Mouse (Mus musculus): ENCODE data around the gene Flrt1. TPM values are rescaled to one million over a fixed set of nuclear protein-coding genes. Genes with fewer than 3 reads are reported as not detected.

Gene Flrt1
- polyA plus RNA-seq, 1 experiment from 2014 or later, result 0.60 TPM

DNA sequence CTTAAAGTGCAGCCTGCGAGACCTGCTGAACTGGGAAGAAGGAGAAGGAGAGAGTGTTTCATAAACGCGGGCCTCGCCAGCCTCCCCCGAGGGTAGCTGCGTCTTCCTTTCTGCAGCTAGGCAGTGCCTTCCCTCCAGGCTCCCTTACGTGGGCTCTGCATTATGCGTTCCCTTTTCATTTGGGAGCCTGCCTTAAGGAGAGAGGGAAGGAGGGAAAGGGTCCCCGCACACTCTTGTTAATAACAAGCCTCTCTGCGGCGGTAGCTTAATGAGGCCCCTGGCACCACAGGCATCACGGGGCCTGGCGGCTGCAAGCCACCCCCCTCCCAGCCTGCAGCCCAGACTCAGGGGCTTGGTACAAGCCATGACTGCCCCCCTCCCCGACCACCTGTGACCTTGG, 8.0 kb upstream of the Flrt1 start:
- Histone ChIP-seq H3K27me3 (replicated peaks; ENCODE audit: control insufficient read depth, insufficient read depth, low read length) (no peaks in the 10 kb centered on the region; the same call in 1 of the 2 replicates), H3K4me2 (no peak overlapping the region), H3K9me3 (ENCODE audit: control insufficient read depth, low read length) (no peaks in the 10 kb centered on the region), H3K4me3 (ENCODE audit: low read depth, low read length) (no peak overlapping the region), H3K36me3 (ENCODE audit: control insufficient read depth, insufficient read depth, low read length) (no peaks in the 10 kb centered on the region), H3K27ac (ENCODE audit: low read depth, low read length) (no peak overlapping the region), H3K4me1 (replicated peaks; ENCODE audit: control insufficient read depth, insufficient read depth, low read length) (peaks cover 48% of the 10 kb centered on the region), H3K9ac (ENCODE audit: low read depth, low read length) (peak overlapping the region; percentile 35)
- 55% methylated on average over 14 of the region's 14 CpGs for WGBS
- ATAC-seq (replicated peaks; ENCODE audit: low FRiP score), result no peak
- DNase-seq (ENCODE audit: low spot score), result no peak

- Histone ChIP-seq H3K36me3 (ENCODE audit: control insufficient read depth, insufficient read depth, low read length) (no peaks in the 10 kb centered on the region), H3K9ac (ENCODE audit: low read depth, low read length) (no peak overlapping the region), H3K27me3 (replicated peaks; ENCODE audit: control insufficient read depth, insufficient read depth, low read length) (no peaks in the 10 kb centered on the region; the same call in 1 of the 2 replicates), H3K9me3 (ENCODE audit: control insufficient read depth, low read length) (no peaks in the 10 kb centered on the region), H3K27ac (ENCODE audit: low read depth, low read length) (no peak overlapping the region), H3K4me3 (ENCODE audit: low read depth, low read length) (no peak overlapping the region), H3K4me1 (replicated peaks; ENCODE audit: control insufficient read depth, insufficient read depth, low read length) (peaks cover 39% of the 10 kb centered on the region), H3K4me2 (no peak overlapping the region)
- 62% methylated on average over 3 of the region's 3 CpGs for WGBS
- ATAC-seq (replicated peaks; ENCODE audit: low FRiP score) (no peak), DNase-seq (ENCODE audit: low spot score) (no peak)
Observed at GRCm38 (mm10) chr19:7112628-7113027, 7.1 kb upstream of the Flrt1 start.

- WGBS, result 86% methylated on average over 4 of the region's 4 CpGs
- ATAC-seq (replicated peaks; ENCODE audit: low FRiP score) (no peak), DNase-seq (ENCODE audit: low spot score) (no peak)
- no peak overlapping the region for H3K9ac ChIP-seq (ENCODE audit: low read depth, low read length)
- H3K4me2 ChIP-seq, result no peak overlapping the region
- no peaks in the 10 kb centered on the region for H3K36me3 ChIP-seq (ENCODE audit: control insufficient read depth, insufficient read depth, low read length)
- H3K27ac ChIP-seq (ENCODE audit: low read depth, low read length), result no peak overlapping the region
- H3K9me3 ChIP-seq (ENCODE audit: control insufficient read depth, low read length), result no peaks in the 10 kb centered on the region
- no peaks in the 10 kb centered on the region; the same call in 1 of the 2 replicates for H3K27me3 ChIP-seq (replicated peaks; ENCODE audit: control insufficient read depth, insufficient read depth, low read length)
- peaks cover 29% of the 10 kb centered on the region for H3K4me1 ChIP-seq (replicated peaks; ENCODE audit: control insufficient read depth, insufficient read depth, low read length)
- H3K4me3 ChIP-seq (ENCODE audit: low read depth, low read length), result no peak overlapping the region
Observed at GRCm38 (mm10) chr19:7111710-7112109, 6.2 kb upstream of the Flrt1 start.

DNA sequence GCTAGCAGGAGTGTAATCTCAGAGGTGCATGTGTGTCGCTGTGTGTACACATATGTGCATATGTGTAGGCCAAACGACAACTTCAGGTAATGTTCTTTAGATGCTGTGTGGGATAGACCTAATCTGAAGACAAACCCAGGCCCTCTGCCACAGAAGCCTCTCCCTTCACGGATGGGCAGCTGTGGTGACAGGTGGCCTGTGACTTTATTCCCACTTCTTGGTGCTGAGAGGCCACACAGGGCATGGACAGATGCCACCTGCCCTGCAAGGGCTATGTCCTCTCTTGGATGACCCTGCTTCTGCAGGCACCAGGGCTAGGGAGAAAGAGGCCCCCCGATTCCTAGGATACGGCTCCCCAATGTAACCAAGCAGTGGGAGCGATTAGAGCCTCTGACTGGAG, 5.8 kb upstream of the Flrt1 start:
- H3K9ac ChIP-seq (ENCODE audit: low read depth, low read length), result no peak overlapping the region
- ATAC-seq (replicated peaks; ENCODE audit: low FRiP score), result no peak
- no peaks in the 10 kb centered on the region for H3K36me3 ChIP-seq (ENCODE audit: control insufficient read depth, insufficient read depth, low read length)
- H3K4me3 ChIP-seq (ENCODE audit: low read depth, low read length), result no peak overlapping the region
- 91% methylated on average over 6 of the region's 6 CpGs for WGBS
- no peak for DNase-seq (ENCODE audit: low spot score)
- H3K4me2 ChIP-seq, result no peak overlapping the region
- peaks cover 25% of the 10 kb centered on the region for H3K4me1 ChIP-seq (replicated peaks; ENCODE audit: control insufficient read depth, insufficient read depth, low read length)
- H3K9me3 ChIP-seq (ENCODE audit: control insufficient read depth, low read length), result no peaks in the 10 kb centered on the region
- no peaks in the 10 kb centered on the region; the same call in 1 of the 2 replicates for H3K27me3 ChIP-seq (replicated peaks; ENCODE audit: control insufficient read depth, insufficient read depth, low read length)
- no peak overlapping the region for H3K27ac ChIP-seq (ENCODE audit: low read depth, low read length)

GRCm38 (mm10) chr19:7110875-7111274, 5.3 kb upstream of the Flrt1 start:
- WGBS, result 65% methylated on average over 6 of the region's 6 CpGs
- H3K4me3 ChIP-seq (ENCODE audit: low read depth, low read length), result no peak overlapping the region
- H3K27me3 ChIP-seq (replicated peaks; ENCODE audit: control insufficient read depth, insufficient read depth, low read length), result no peaks in the 10 kb centered on the region; the same call in 1 of the 2 replicates
- no peaks in the 10 kb centered on the region for H3K36me3 ChIP-seq (ENCODE audit: control insufficient read depth, insufficient read depth, low read length)
- ATAC-seq (replicated peaks; ENCODE audit: low FRiP score) (no peak), DNase-seq (ENCODE audit: low spot score) (no peak)
- no peak overlapping the region for H3K27ac ChIP-seq (ENCODE audit: low read depth, low read length)
- no peak overlapping the region for H3K9ac ChIP-seq (ENCODE audit: low read depth, low read length)
- peaks cover 21% of the 10 kb centered on the region for H3K4me1 ChIP-seq (replicated peaks; ENCODE audit: control insufficient read depth, insufficient read depth, low read length)
- no peak overlapping the region for H3K4me2 ChIP-seq
- no peaks in the 10 kb centered on the region for H3K9me3 ChIP-seq (ENCODE audit: control insufficient read depth, low read length)

GRCm38 (mm10) chr19:7110097-7110496, 4.6 kb upstream of the Flrt1 start:
- Histone ChIP-seq H3K36me3 (ENCODE audit: control insufficient read depth, insufficient read depth, low read length) (no peaks in the 10 kb centered on the region), H3K27ac (ENCODE audit: low read depth, low read length) (no peak overlapping the region), H3K9me3 (ENCODE audit: control insufficient read depth, low read length) (no peaks in the 10 kb centered on the region), H3K4me2 (no peak overlapping the region), H3K27me3 (replicated peaks; ENCODE audit: control insufficient read depth, insufficient read depth, low read length) (no peaks in the 10 kb centered on the region; the same call in 1 of the 2 replicates), H3K9ac (ENCODE audit: low read depth, low read length) (no peak overlapping the region), H3K4me1 (replicated peaks; ENCODE audit: control insufficient read depth, insufficient read depth, low read length) (peaks cover 17% of the 10 kb centered on the region), H3K4me3 (ENCODE audit: low read depth, low read length) (no peak overlapping the region)
- ATAC-seq (replicated peaks; ENCODE audit: low FRiP score), result no peak
- DNase-seq (ENCODE audit: low spot score), result no peak
- 25% methylated on average over 5 of the region's 5 CpGs for WGBS

DNA sequence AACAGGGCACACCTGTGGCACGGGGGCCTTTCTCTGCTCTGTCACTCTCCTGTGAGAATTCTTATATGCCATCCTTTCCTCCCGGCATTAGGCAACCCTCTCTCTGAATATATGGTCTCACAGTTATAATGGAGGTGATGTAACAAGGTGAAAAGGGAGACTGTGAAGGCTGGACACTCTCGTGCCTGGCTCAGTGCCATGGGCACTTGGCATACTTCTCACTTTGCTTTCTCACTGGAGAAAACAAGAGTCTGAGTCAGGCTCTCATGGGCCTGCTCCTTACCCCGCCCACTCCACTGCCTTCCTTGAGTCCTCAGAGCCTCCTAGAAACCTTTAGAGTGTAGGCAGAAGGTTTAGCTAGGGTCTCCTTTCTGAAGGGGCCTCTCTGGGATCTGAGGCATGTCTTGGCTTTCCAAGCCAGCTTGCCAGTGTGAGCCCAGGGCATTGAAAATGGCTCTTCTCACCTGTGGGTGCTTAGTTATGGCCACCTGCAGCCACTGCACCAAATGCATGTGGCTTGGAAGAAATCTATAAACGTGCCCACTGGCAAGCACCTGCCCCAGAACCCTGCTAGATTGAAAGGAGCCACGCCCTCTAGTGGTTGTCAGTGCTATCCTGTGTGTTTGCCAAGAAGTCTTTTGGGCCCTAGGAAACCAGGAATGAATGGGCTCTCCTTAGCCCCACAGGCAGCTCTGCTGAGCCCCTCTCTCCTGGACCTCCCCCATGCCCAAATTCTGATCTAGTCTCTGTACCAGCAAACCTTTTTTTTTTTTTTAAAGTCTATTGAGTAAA, 2.8 kb upstream of the Flrt1 start:
- Histone ChIP-seq H3K9ac (ENCODE audit: low read depth, low read length) (no peak overlapping the region), H3K36me3 (ENCODE audit: control insufficient read depth, insufficient read depth, low read length) (no peaks in the 10 kb centered on the region), H3K9me3 (ENCODE audit: control insufficient read depth, low read length) (no peaks in the 10 kb centered on the region), H3K4me2 (no peak overlapping the region), H3K27ac (ENCODE audit: low read depth, low read length) (no peak overlapping the region), H3K27me3 (replicated peaks; ENCODE audit: control insufficient read depth, insufficient read depth, low read length) (no peaks in the 10 kb centered on the region; the same call in 1 of the 2 replicates), H3K4me1 (replicated peaks; ENCODE audit: control insufficient read depth, insufficient read depth, low read length) (peaks cover 21% of the 10 kb centered on the region), H3K4me3 (ENCODE audit: low read depth, low read length) (no peak overlapping the region)
- ATAC-seq (replicated peaks; ENCODE audit: low FRiP score), result no peak
- no peak for DNase-seq (ENCODE audit: low spot score)
- WGBS, result 55% methylated on average over 6 of the region's 6 CpGs

DNA sequence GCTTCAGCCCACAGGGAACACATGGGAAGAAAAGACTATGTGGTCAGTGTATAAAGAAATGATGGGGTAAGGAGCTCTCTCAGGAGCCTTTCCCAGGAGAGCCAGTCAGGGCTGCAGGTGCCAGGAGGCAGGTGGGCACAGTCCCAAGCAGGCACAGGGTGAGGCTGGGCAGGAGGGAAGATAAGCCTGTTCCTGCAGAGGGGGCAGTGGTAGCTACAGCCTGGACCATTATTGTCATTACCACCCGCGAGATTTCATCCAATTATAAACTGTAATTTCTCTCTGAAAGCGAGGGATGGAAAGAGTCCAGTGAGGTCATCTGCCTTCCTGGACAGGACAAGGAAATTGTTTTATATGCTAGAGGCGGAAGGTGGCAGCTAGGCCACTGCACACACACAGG, 1.6 kb upstream of the Flrt1 start:
- 83% methylated on average over 4 of the region's 4 CpGs for WGBS

GRCm38 (mm10) chr19:7106566-7106965, 1.0 kb upstream of the Flrt1 start:
- ATAC-seq (replicated peaks; ENCODE audit: low FRiP score), result no peak
- H3K4me1 ChIP-seq (replicated peaks; ENCODE audit: control insufficient read depth, insufficient read depth, low read length), result peaks cover 24% of the 10 kb centered on the region
- H3K27ac ChIP-seq (ENCODE audit: low read depth, low read length), result no peak overlapping the region

More for the DNA sequence above, 1.6 kb upstream of the Flrt1 start:
- no peak overlapping the region for H3K9ac ChIP-seq (ENCODE audit: low read depth, low read length)
- no peaks in the 10 kb centered on the region for H3K36me3 ChIP-seq (ENCODE audit: control insufficient read depth, insufficient read depth, low read length)
- H3K9me3 ChIP-seq (ENCODE audit: control insufficient read depth, low read length), result no peaks in the 10 kb centered on the region
- peaks cover 24% of the 10 kb centered on the region for H3K4me1 ChIP-seq (replicated peaks; ENCODE audit: control insufficient read depth, insufficient read depth, low read length)
- ATAC-seq (replicated peaks; ENCODE audit: low FRiP score) (no peak), DNase-seq (ENCODE audit: low spot score) (no peak)
- H3K4me2 ChIP-seq, result no peak overlapping the region
- H3K27ac ChIP-seq (ENCODE audit: low read depth, low read length), result no peak overlapping the region
- no peaks in the 10 kb centered on the region; the same call in 1 of the 2 replicates for H3K27me3 ChIP-seq (replicated peaks; ENCODE audit: control insufficient read depth, insufficient read depth, low read length)
- no peak overlapping the region for H3K4me3 ChIP-seq (ENCODE audit: low read depth, low read length)

More at GRCm38 (mm10) chr19:7106566-7106965, 1.0 kb upstream of the Flrt1 start:
- Histone ChIP-seq H3K9me3 (ENCODE audit: control insufficient read depth, low read length) (no peaks in the 10 kb centered on the region), H3K4me2 (no peak overlapping the region), H3K36me3 (ENCODE audit: control insufficient read depth, insufficient read depth, low read length) (no peaks in the 10 kb centered on the region), H3K27me3 (replicated peaks; ENCODE audit: control insufficient read depth, insufficient read depth, low read length) (no peaks in the 10 kb centered on the region; the same call in 1 of the 2 replicates), H3K9ac (ENCODE audit: low read depth, low read length) (no peak overlapping the region), H3K4me3 (ENCODE audit: low read depth, low read length) (no peak overlapping the region)
- DNase-seq (ENCODE audit: low spot score), result no peak
- 70% methylated on average over 2 of the region's 2 CpGs for WGBS

Data from liver, embryonic 11.5 days (tissue).